Mouse (Mus musculus): ENCODE measurements at regions not wholly inside any gene's neighbourhood (a gene's known extent, or its start where the extent isn't known, plus 50 kb on each side); places are given as distances from the start of the nearest gene placed in this dataset.

DNA sequence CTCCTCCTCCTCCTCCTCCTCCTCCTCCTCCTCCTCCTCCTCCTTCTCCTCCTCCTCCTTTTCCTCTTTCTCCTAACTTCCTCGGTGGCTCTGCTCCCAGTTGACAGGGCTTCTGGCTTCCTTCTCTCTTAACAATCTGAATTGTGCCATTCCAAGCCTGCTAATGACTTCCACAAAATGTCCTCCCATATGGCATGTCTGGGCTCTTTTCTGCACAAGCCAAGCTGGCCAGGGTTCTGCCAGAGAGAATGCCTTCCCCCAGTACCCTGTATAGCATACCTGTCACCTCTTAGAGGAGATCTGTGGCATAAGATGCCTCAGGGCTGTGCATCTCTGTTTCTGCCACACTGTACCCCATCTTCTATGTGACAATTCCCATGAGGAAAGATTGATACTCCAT, 70.0 kb upstream of the B3gat1 start:
- no peak for TF ChIP-seq CTCF (IDR thresholded peaks at IDR 0.05; ENCODE audit: control insufficient read depth, insufficient read depth, insufficient read length)
- TF ChIP-seq MAX (IDR thresholded peaks at IDR 0.05): no peak
- no peak for TF ChIP-seq MYOD1 (IDR thresholded peaks at IDR 0.05; ENCODE audit: control insufficient read depth, insufficient read length, low read depth)

Measured in C2C12 (cell line).